Mouse (Mus musculus): ENCODE data around the gene D430042O09Rik. TPM values are rescaled to one million over a fixed set of nuclear protein-coding genes. Genes with fewer than 3 reads are reported as not detected.

D430042O09Rik gene
- polyA plus RNA-seq, 1 experiment from 2014 or later, result 1.4 TPM

- no peak overlapping the region for H3K27ac ChIP-seq (replicated peaks)
- H3K4me3 ChIP-seq (replicated peaks), result no peak overlapping the region
- H3K4me2 ChIP-seq, result no peak overlapping the region
- H3K9me3 ChIP-seq (replicated peaks), result no peaks in the 10 kb centered on the region
- ATAC-seq (ENCODE audit: insufficient read depth), result no peak
- 56% methylated on average over 5 of the region's 5 CpGs for WGBS (ENCODE audit: insufficient replicate concordance)
- no peaks in the 10 kb centered on the region for H3K36me3 ChIP-seq (replicated peaks)
- no peaks in the 10 kb centered on the region for H3K4me1 ChIP-seq (replicated peaks)
- no peak overlapping the region for H3K9ac ChIP-seq
- H3K27me3 ChIP-seq, result no peaks in the 10 kb centered on the region
These were observed 213.1 kb downstream of the D430042O09Rik start for GRCm38 (mm10) chr7:125920801-125921200.

GRCm38 (mm10) chr7:125924044-125924443, 216.4 kb downstream of the D430042O09Rik start:
- no peaks in the 10 kb centered on the region for H3K4me1 ChIP-seq (replicated peaks)
- 59% methylated on average over 5 of the region's 5 CpGs for WGBS (ENCODE audit: insufficient replicate concordance)
- H3K27me3 ChIP-seq, result 0 out of 2 replicates have a peak, but pooled peaks cover 4% of the 10 kb centered on the region
- no peak overlapping the region for H3K27ac ChIP-seq (replicated peaks)
- H3K4me2 ChIP-seq, result no peak overlapping the region
- no peaks in the 10 kb centered on the region for H3K9me3 ChIP-seq (replicated peaks)
- no peak for ATAC-seq (ENCODE audit: insufficient read depth)
- H3K36me3 ChIP-seq (replicated peaks), result no peaks in the 10 kb centered on the region
- H3K4me3 ChIP-seq (replicated peaks), result no peak overlapping the region
- no peak overlapping the region for H3K9ac ChIP-seq

Other genes with a start within 250 kb of the D430042O09Rik start
- 73.8 and 75.2 TPM in 2 replicates for gene Nsmce1, start 216.3 kb upstream of the D430042O09Rik start, polyA plus RNA-seq (2015; fragmentation: Nextera tagmentation; extraction: Ambion mirVana)
- 4.6 and 6.4 TPM in 2 replicates for gene Il4ra, start 155.8 kb upstream of the D430042O09Rik start, polyA plus RNA-seq (2015; fragmentation: Nextera tagmentation; extraction: Ambion mirVana)
- 0.71 and 1.0 TPM in 2 replicates for gene Il21r, start 104.5 kb upstream of the D430042O09Rik start, polyA plus RNA-seq (2015; fragmentation: Nextera tagmentation; extraction: Ambion mirVana)
- gene Gtf3c1, start 108 bp upstream of the D430042O09Rik start, polyA plus RNA-seq (2015; fragmentation: Nextera tagmentation; extraction: Ambion mirVana), result 7.8 and 8.0 TPM in 2 replicates